Mouse (Mus musculus) forebrain, embryonic 16.5 days (tissue): ENCODE data around the gene Commd7. TPM values are rescaled to one million over a fixed set of nuclear protein-coding genes. Genes with fewer than 3 reads are reported as not detected.

Source experiments
- ATAC-seq: fragments of 200-750 bp; cut with Nextera tagmentation; 2 replicates; pipeline ENCODE4 v1.8.0; 2017; ENCODE audit warnings: mild to moderate bottlenecking, moderate library complexity
- H3K27ac ChIP-seq: fragments of 300-500 bp; sonication (generic); 2 replicates; pipeline ENCODE4 v1.5.1; 2014; ENCODE audit warnings: low read length, control low read depth
- H3K27me3 ChIP-seq: fragments of 300-500 bp; sonication (generic); replicated peaks from 2 replicates; pipeline ENCODE4 v1.6.1; 2014; ENCODE audit warnings: low read length; ENCODE audit not compliant: control insufficient read depth, insufficient read depth
- H3K36me3 ChIP-seq: fragments of 300-500 bp; sonication (generic); 2 replicates; pipeline ENCODE4 v1.6.1; 2014; ENCODE audit not compliant: control insufficient read depth, insufficient read depth
- H3K4me1 ChIP-seq: fragments of 300-500 bp; sonication (generic); replicated peaks from 2 replicates; pipeline ENCODE4 v1.6.1; 2014; ENCODE audit warnings: low read length; ENCODE audit not compliant: control insufficient read depth, insufficient read depth
- H3K4me2 ChIP-seq: fragments of 300-500 bp; sonication (generic); 2 replicates; pipeline ENCODE4 v1.6.1; 2014; ENCODE audit warnings: mild to moderate bottlenecking, low read length, control low read depth
- H3K4me3 ChIP-seq: fragments of 300-500 bp; sonication (generic); replicated peaks from 2 replicates; pipeline ENCODE4 v1.5.1; 2014; ENCODE audit warnings: mild to moderate bottlenecking, low read length, control low read depth
- H3K9ac ChIP-seq: fragments of 300-500 bp; sonication (generic); replicated peaks from 2 replicates; pipeline ENCODE4 v1.6.1; 2014; ENCODE audit warnings: low read depth, low read length, control low read depth
- H3K9me3 ChIP-seq: fragments of 300-500 bp; sonication (generic); 2 replicates; pipeline ENCODE4 v1.6.1; 2016; ENCODE audit warnings: low read length; ENCODE audit not compliant: control insufficient read depth
- WGBS: fragments of 180-500 bp; shearing (Covaris S2); extraction: QIAGEN DNeasy Blood & Tissue Kit; methylation state at CpG from one replicate; pipeline ENCODE4 v1.1.7; 2014; 5-methylcytosine and 5-hydroxymethylcytosine counted together
- polyA plus RNA-seq: library from polyadenylated mRNA; unstranded; fragments of >200 nt; fragmentation: Nextera tagmentation; extraction: Ambion mirVana; gene quantifications from 2 replicates; pipeline ENCODE4 v1.2.1, GENCODE M21; 2015

Gene Commd7
- polyA plus RNA-seq, 1 experiment from 2014 or later, result 108 TPM

- Histone ChIP-seq H3K9me3 (no peaks in the 10 kb centered on the region), H3K4me2 (no peak overlapping the region), H3K4me1 (peaks cover 18% of the 10 kb centered on the region), H3K36me3 (peaks cover under 1% of the 10 kb centered on the region), H3K9ac (no peak overlapping the region), H3K27me3 (no peaks in the 10 kb centered on the region), H3K4me3 (no peak overlapping the region), H3K27ac (no peak overlapping the region)
- WGBS, result 95% methylated on average over 5 of the region's 5 CpGs
- no peak for ATAC-seq
Observed at GRCm38 (mm10) chr2:153633259-153633658, 678 bp upstream of the Commd7 start.

- WGBS, result 26% methylated on average over 2 of the region's 2 CpGs
- H3K9me3 ChIP-seq, result no peaks in the 10 kb centered on the region
- peaks cover 18% of the 10 kb centered on the region for H3K4me1 ChIP-seq
- peak overlapping the region; percentile 98 for H3K9ac ChIP-seq
- H3K27ac ChIP-seq, result peak overlapping the region; percentile 52; the same call in 1 of the 2 replicates
- H3K27me3 ChIP-seq, result no peaks in the 10 kb centered on the region
- H3K4me3 ChIP-seq, result peak overlapping the region; percentile 97
- H3K36me3 ChIP-seq, result peaks cover 5% of the 10 kb centered on the region
- ATAC-seq, result peak; percentile 13; the same call in 1 of the 2 replicates
- peak overlapping the region; percentile 76 for H3K4me2 ChIP-seq
Observed at GRCm38 (mm10) chr2:153632871-153633226, 268 bp upstream of the Commd7 start.

- peaks cover 18% of the 10 kb centered on the region for H3K4me1 ChIP-seq
- no peak for ATAC-seq
- H3K9ac ChIP-seq, result no peak overlapping the region
- no peak overlapping the region for H3K4me2 ChIP-seq
- H3K36me3 ChIP-seq, result peaks cover 15% of the 10 kb centered on the region
- H3K27me3 ChIP-seq, result no peaks in the 10 kb centered on the region
- H3K27ac ChIP-seq, result no peak overlapping the region
- H3K4me3 ChIP-seq, result no peak overlapping the region
- H3K9me3 ChIP-seq, result no peaks in the 10 kb centered on the region
- 82% methylated on average over 3 of the region's 3 CpGs for WGBS
Observed at GRCm38 (mm10) chr2:153630950-153631349, 1.6 kb downstream of the Commd7 start.

GRCm38 (mm10) chr2:153622449-153622848, 10.1 kb downstream of the Commd7 start:
- no peak overlapping the region for H3K4me2 ChIP-seq
- no peak overlapping the region for H3K9ac ChIP-seq
- no peaks in the 10 kb centered on the region for H3K9me3 ChIP-seq
- H3K4me3 ChIP-seq, result no peak overlapping the region
- no peak overlapping the region for H3K27ac ChIP-seq
- peaks cover 35% of the 10 kb centered on the region for H3K36me3 ChIP-seq
- 30% methylated on average over 10 of the region's 10 CpGs for WGBS
- H3K27me3 ChIP-seq, result no peaks in the 10 kb centered on the region
- no peak for ATAC-seq
- no peaks in the 10 kb centered on the region for H3K4me1 ChIP-seq

GRCm38 (mm10) chr2:153618889-153619288, 13.7 kb downstream of the Commd7 start:
- no peak overlapping the region for H3K4me3 ChIP-seq

GRCm38 (mm10) chr2:153618439-153618838, 14.1 kb downstream of the Commd7 start:
- no peaks in the 10 kb centered on the region for H3K9me3 ChIP-seq
- H3K9ac ChIP-seq, result no peak overlapping the region
- H3K4me2 ChIP-seq, result no peak overlapping the region
- no peaks in the 10 kb centered on the region for H3K27me3 ChIP-seq
- H3K4me1 ChIP-seq, result no peaks in the 10 kb centered on the region
- H3K27ac ChIP-seq, result no peak overlapping the region
- no peak for ATAC-seq
- no peak overlapping the region for H3K4me3 ChIP-seq
- peaks cover 25% of the 10 kb centered on the region for H3K36me3 ChIP-seq
- 92% methylated on average over 6 of the region's 6 CpGs for WGBS

More at GRCm38 (mm10) chr2:153618889-153619288, 13.7 kb downstream of the Commd7 start:
- Histone ChIP-seq H3K4me1 (no peaks in the 10 kb centered on the region), H3K36me3 (peaks cover 27% of the 10 kb centered on the region), H3K27ac (no peak overlapping the region), H3K4me2 (no peak overlapping the region), H3K27me3 (no peaks in the 10 kb centered on the region), H3K9me3 (no peaks in the 10 kb centered on the region), H3K9ac (no peak overlapping the region)
- 86% methylated on average over 10 of the region's 10 CpGs for WGBS
- no peak for ATAC-seq

GRCm38 (mm10) chr2:153616893-153617292, 15.7 kb downstream of the Commd7 start:
- Histone ChIP-seq H3K27me3 (no peaks in the 10 kb centered on the region), H3K4me1 (peaks cover 8% of the 10 kb centered on the region), H3K36me3 (peaks cover 17% of the 10 kb centered on the region), H3K9me3 (no peaks in the 10 kb centered on the region), H3K4me3 (no peak overlapping the region), H3K4me2 (no peak overlapping the region), H3K27ac (no peak overlapping the region), H3K9ac (no peak overlapping the region)
- WGBS, result 89% methylated on average over 3 of the region's 3 CpGs
- no peak for ATAC-seq

- ATAC-seq, result no peak
- Histone ChIP-seq H3K27ac (peak overlapping the region; percentile 47; the same call in 1 of the 2 replicates), H3K4me3 (no peak overlapping the region), H3K27me3 (no peaks in the 10 kb centered on the region), H3K4me1 (peaks cover 38% of the 10 kb centered on the region), H3K4me2 (no peak overlapping the region), H3K36me3 (no peaks in the 10 kb centered on the region; the same call in 1 of the 2 replicates), H3K9ac (peak overlapping the region; percentile 15; the same call in 1 of the 2 replicates), H3K9me3 (no peaks in the 10 kb centered on the region)
- 26% methylated on average over 3 of the region's 3 CpGs for WGBS
Observed at GRCm38 (mm10) chr2:153612594-153613281, 19.8 kb downstream of the Commd7 start.

GRCm38 (mm10) chr2:153611743-153612142, 20.8 kb downstream of the Commd7 start:
- 97% methylated on average over 1 of the region's 1 CpGs for WGBS

More at GRCm38 (mm10) chr2:153611743-153612142, 20.8 kb downstream of the Commd7 start:
- Histone ChIP-seq H3K27ac (no peak overlapping the region), H3K27me3 (no peaks in the 10 kb centered on the region), H3K4me3 (no peak overlapping the region), H3K9ac (no peak overlapping the region), H3K9me3 (no peaks in the 10 kb centered on the region), H3K36me3 (no peaks in the 10 kb centered on the region; the same call in 1 of the 2 replicates), H3K4me1 (peaks cover 42% of the 10 kb centered on the region), H3K4me2 (no peak overlapping the region)
- ATAC-seq, result no peak
